Mouse (Mus musculus) midbrain, embryonic 10.5 days (tissue): Measurements from ENCODE around the gene Gale. TPM values are rescaled to one million over a fixed set of nuclear protein-coding genes. Genes with fewer than 3 reads are reported as not detected.

ENCODE experiments used
- DNase-seq: peaks from one replicate; pipeline ENCODE4 v3.0.0-alpha.2; 2017; ENCODE audit warnings: low spot score
- H3K27ac ChIP-seq: fragments of 300-500 bp; sonication (generic); replicated peaks from 2 replicates; pipeline ENCODE4 v1.5.1; 2016; ENCODE audit warnings: mild to moderate bottlenecking
- H3K27me3 ChIP-seq: fragments of 300-500 bp; sonication (generic); 2 replicates; pipeline ENCODE4 v1.6.1; 2016; ENCODE audit warnings: low read depth, mild to moderate bottlenecking; ENCODE audit not compliant: poor library complexity, severe bottlenecking
- H3K36me3 ChIP-seq: fragments of 300-500 bp; sonication (generic); 2 replicates; pipeline ENCODE4 v1.6.1; 2016; ENCODE audit warnings: mild to moderate bottlenecking, moderate library complexity
- H3K4me1 ChIP-seq: fragments of 300-500 bp; sonication (generic); 2 replicates; pipeline ENCODE4 v1.6.1; 2016
- H3K4me3 ChIP-seq: fragments of 300-500 bp; sonication (generic); 2 replicates; pipeline ENCODE4 v1.5.1; 2016; ENCODE audit warnings: mild to moderate bottlenecking, moderate library complexity
- H3K9me3 ChIP-seq: fragments of 300-500 bp; sonication (generic); replicated peaks from 2 replicates; pipeline ENCODE4 v1.6.1; 2016; ENCODE audit warnings: mild to moderate bottlenecking
- WGBS: fragments of 180-500 bp; shearing (Covaris S2); methylation state at CpG from one replicate; pipeline ENCODE4 v1.1.7; 2016; 5-methylcytosine and 5-hydroxymethylcytosine counted together
- polyA plus RNA-seq: library from polyadenylated mRNA; unstranded; fragments of >200 nt; fragmentation: Nextera tagmentation; extraction: Ambion mirVana; gene quantifications from 2 replicates; pipeline ENCODE4 v1.2.1, GENCODE M21; 2016

Gene Gale
- polyA plus RNA-seq, 1 experiment from 2014 or later = 47.2 TPM

DNA sequence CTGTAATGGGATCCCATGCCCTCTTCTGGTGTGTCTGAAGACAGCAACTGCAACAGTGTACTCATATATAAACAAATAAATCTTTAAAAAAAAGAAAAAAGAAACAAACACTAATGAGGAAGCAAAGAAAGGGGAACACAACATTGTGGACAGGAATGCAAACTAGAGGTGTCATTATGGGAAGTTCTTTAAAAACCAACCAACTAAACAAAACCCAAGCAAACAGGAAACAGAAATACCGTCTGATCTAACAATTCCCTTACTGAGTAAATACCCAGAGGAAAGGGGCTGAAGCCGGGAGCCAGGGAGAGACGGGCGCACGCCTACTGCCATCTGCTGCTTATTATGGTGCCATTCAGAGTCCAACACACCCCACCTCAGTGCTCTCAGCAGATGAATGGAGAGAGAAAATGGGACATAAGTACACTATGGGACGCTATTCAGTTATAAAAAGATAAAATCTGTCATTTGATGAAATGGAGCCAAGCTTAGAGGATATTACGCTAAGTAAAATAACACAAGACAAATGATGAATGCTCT, 18.1 kb downstream of the Gale start:
- peaks cover 12% of the 10 kb centered on the region for H3K4me1 ChIP-seq
- no peak overlapping the region for H3K4me3 ChIP-seq
- H3K27ac ChIP-seq = no peak overlapping the region
- DNase-seq = no peak
- H3K36me3 ChIP-seq = peaks cover 79% of the 10 kb centered on the region
- 86% methylated on average over 7 of the region's 7 CpGs for WGBS
- H3K27me3 ChIP-seq = no peaks in the 10 kb centered on the region
- no peaks in the 10 kb centered on the region for H3K9me3 ChIP-seq

DNA sequence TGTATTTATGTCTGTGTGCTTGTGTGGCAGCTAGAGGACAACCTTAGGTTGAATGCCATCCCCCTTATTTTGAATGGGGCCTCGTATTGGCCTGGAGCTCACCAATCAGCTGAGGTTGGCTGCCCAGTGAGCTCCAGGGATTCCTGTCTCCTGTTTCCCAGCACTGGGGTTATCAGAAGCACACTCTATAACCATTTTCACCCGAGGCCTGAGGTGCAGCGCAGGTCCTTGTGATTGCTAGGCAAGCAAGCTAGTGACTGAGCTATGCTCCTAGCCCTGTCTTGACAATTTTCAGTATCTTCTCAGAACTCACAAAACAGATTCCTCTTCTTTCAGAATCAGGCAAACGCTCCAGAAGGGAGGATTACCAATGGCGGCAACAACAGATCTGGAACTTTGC, 21.0 kb downstream of the Gale start:
- WGBS = 90% methylated on average over 5 of the region's 5 CpGs
- peaks cover 53% of the 10 kb centered on the region for H3K36me3 ChIP-seq
- H3K27me3 ChIP-seq = no peaks in the 10 kb centered on the region
- H3K27ac ChIP-seq = no peak overlapping the region
- no peak for DNase-seq
- H3K4me1 ChIP-seq = peaks cover 20% of the 10 kb centered on the region
- H3K4me3 ChIP-seq = no peak overlapping the region
- H3K9me3 ChIP-seq = no peaks in the 10 kb centered on the region

DNA sequence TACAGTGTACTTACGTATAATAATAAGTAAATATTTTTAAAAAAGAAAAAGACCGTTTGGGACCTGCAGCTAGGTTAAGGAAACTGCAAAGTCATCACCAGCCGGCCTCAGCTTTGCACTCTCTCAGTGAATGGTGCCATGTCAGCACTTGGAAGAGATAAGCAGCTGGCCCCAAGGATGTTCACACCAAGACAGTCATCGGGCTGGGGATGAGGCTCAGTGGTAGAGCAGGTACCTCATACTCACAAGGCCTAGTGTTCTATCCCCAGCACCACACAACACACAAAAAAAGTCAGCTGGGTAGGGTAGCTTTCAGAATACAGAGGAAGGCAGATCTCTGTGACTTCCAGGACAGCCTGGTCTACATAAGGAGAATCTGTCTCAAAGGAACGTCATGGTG, 21.7 kb downstream of the Gale start:
- 0 out of 2 replicates have a peak overlapping the region, but pooled peaks have one; percentile 80 for H3K4me3 ChIP-seq
- H3K36me3 ChIP-seq = peaks cover 50% of the 10 kb centered on the region
- 90% methylated on average over 5 of the region's 5 CpGs for WGBS

DNA sequence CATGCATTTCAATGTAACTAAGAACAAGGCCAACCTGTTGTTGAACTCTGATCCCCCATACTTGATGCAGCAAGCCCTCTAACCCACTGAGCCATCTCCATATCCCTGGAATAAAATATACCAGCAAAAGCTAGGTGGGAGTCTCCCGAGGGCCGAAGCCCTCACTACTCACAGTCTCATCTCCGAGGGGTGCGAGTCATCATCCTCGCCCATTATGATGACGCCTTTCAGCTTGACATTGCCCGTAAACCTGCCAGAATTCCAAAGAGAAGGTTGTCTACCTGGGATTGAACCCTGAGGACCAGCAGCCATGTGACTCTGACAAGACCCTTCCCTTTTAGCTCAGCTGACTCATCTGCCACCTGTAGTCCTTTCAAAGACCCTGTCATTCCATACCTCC, 22.2 kb downstream of the Gale start:
- no peak overlapping the region for H3K27ac ChIP-seq
- H3K36me3 ChIP-seq = peaks cover 45% of the 10 kb centered on the region
- H3K4me3 ChIP-seq = peak overlapping the region; percentile 80
- no peak for DNase-seq
- H3K9me3 ChIP-seq = no peaks in the 10 kb centered on the region
- WGBS = 94% methylated on average over 7 of the region's 7 CpGs
- peaks cover 20% of the 10 kb centered on the region for H3K4me1 ChIP-seq
- no peaks in the 10 kb centered on the region for H3K27me3 ChIP-seq

More for the DNA sequence above, 21.7 kb downstream of the Gale start:
- DNase-seq = no peak
- Histone ChIP-seq H3K27me3 (no peaks in the 10 kb centered on the region), H3K9me3 (no peaks in the 10 kb centered on the region), H3K27ac (no peak overlapping the region), H3K4me1 (peaks cover 20% of the 10 kb centered on the region)

DNA sequence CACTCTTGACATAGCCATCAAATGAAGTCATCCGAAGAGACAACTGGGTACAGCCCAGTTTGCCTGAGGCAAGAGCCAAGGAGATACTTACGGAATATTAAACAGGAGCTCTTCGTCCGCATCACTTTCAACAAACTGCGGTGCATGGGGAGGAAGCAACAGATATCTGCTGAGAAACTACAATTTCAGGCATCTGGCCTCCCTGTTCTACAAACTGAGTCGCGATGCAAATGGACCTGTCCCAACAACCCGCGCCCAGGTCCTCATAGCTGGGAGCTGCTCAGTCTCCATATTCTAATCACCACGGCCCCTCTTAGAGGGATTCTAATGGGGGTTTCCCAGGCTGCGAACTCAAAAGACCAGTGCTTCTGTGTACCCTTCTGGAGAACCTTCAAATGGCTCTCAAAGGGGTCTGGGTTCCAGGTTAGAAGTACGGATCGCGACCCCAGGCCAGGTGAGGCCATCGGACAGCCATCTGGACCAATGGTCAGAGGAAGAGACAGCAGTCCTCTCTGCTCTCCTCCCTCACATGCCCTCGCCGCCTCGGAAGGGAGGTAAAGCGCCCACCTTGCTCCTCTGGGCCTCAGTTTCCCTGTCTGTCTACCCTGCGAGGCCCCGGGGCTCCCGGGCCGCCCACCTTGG, 22.9 kb downstream of the Gale start:
- Histone ChIP-seq H3K27me3 (no peaks in the 10 kb centered on the region), H3K4me1 (peaks cover 20% of the 10 kb centered on the region), H3K4me3 (peak overlapping the region; percentile 80), H3K36me3 (peaks cover 40% of the 10 kb centered on the region), H3K27ac (peak overlapping the region; percentile 94), H3K9me3 (no peaks in the 10 kb centered on the region)
- WGBS = 7% methylated on average over 23 of the region's 23 CpGs
- no peak for DNase-seq

DNA sequence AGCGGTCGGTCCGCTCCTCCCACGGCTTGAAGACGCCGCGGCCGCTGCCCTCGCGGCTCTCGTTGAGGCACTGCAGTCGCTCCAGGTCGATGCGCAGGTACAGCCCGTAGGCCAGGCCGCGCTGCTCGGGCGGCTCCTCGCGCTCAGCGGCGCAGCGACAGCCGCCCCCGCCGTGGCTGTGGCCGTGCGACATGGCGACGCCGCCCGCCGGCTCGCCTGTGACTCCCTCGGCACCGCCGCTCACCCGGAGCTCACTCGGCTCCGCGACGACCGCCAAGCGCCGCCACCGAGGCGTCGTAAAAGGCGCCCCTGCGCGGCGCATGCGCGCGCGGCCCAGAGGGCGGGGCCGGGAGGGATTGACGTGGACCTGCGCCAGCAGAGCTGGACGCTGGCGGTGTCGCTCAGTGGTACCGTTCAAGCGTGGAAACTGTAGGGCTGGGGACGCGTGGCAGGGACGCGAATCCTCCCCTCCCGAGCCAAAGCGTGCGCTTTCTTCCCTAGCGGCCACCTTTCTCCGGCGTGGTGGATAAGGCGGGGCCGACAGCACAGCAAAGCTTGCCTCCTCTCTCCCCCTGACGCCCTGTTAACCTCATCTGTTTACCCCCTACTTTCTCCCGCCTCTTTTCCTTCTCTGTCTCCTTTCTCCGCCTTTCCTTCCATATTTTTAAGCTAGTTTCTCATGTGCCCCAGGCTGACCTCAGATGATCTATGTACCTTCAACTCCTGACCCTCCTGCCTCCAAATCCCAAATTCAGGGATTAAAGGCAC, 23.6 kb downstream of the Gale start, which contains the start of gene Pithd1:
Pithd1 (minus strand) TSS at position 322 of the 768 bp plus-strand sequence.
- H3K4me1 ChIP-seq = peaks cover 20% of the 10 kb centered on the region
- H3K27ac ChIP-seq = peak within 1 kb of the TSS; percentile 94
- under 1% methylated on average over 81 of the region's 81 CpGs for WGBS
- H3K36me3 ChIP-seq = peaks cover 34% of the 10 kb centered on the region
- no peaks in the 10 kb centered on the region for H3K27me3 ChIP-seq
- peak; percentile 93 for DNase-seq
- H3K4me3 ChIP-seq = peak within 1 kb of the TSS; percentile 80
- H3K9me3 ChIP-seq = no peaks in the 10 kb centered on the region

DNA sequence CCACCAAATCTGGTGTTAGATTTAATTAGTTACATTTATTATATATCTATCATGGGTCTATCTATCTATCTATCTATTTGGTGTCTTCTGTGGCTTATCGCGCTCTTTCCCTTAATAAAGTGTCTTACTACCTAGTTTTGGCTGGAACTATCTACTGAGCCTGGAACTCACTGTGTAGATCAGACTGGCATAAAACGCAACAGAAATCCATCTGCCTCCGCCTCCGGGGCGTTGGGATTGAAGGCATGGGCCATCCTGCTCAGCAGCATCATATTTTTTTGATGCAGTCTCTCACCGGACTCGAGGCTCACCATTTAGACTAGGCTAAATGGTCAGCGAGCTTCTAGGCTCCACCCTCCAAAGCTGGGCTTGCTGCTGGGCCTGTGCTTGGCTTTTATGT, 24.2 kb downstream of the Gale start:
- WGBS = 69% methylated on average over 9 of the region's 9 CpGs
- Histone ChIP-seq H3K4me1 (peaks cover 20% of the 10 kb centered on the region), H3K27me3 (no peaks in the 10 kb centered on the region), H3K9me3 (no peaks in the 10 kb centered on the region), H3K4me3 (peak overlapping the region; percentile 80), H3K36me3 (peaks cover 28% of the 10 kb centered on the region), H3K27ac (peak overlapping the region; percentile 94)
- no peak for DNase-seq

DNA sequence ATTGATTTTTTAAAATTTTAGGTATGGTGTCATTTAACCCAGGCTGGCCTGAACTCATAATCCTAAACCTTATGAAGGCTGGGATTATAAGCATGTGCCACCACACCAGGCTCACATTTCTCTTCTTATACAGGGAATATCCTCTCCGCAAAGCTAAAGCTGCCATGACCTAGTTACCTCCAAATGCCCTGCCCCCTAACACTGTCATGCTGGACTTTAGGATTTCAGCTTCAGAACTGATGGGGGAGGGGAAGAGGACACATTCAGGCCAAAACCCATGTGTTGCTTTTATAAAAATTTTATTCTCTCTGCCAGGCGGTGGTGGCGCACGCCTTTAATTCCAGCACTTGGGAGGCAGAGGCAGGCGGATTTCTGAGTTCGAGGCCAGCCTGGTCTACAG, 30.4 kb downstream of the Gale start:
- no peak for DNase-seq
- no peaks in the 10 kb centered on the region for H3K27me3 ChIP-seq
- WGBS = 97% methylated on average over 6 of the region's 6 CpGs
- H3K4me1 ChIP-seq = no peaks in the 10 kb centered on the region
- H3K9me3 ChIP-seq = peaks cover 14% of the 10 kb centered on the region
- H3K27ac ChIP-seq = no peak overlapping the region
- no peak overlapping the region for H3K4me3 ChIP-seq
- H3K36me3 ChIP-seq = no peaks in the 10 kb centered on the region

DNA sequence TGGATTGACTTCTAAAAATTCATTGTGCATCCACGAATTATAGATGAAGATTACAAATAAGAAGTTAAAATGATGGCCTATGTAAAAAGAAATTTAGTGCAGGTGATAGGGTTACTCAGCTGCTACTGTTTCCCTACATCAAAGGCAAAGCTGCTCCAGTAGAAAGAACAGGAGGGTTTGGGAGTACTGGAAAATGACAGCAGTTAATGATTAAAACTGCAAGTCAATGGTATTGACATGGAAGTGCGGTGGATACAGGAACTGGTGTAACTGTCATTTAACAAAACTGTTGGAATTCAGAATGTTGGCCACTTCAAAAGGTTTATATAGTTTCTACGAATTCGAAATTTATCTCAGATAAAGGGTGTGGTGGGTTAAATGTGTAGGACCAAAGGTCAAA, 31.6 kb downstream of the Gale start:
- Histone ChIP-seq H3K9me3 (peaks cover 14% of the 10 kb centered on the region), H3K27me3 (no peaks in the 10 kb centered on the region), H3K27ac (no peak overlapping the region), H3K4me3 (no peak overlapping the region), H3K36me3 (no peaks in the 10 kb centered on the region), H3K4me1 (no peaks in the 10 kb centered on the region)
- no peak for DNase-seq
- 85% methylated on average over 4 of the region's 4 CpGs for WGBS

DNA sequence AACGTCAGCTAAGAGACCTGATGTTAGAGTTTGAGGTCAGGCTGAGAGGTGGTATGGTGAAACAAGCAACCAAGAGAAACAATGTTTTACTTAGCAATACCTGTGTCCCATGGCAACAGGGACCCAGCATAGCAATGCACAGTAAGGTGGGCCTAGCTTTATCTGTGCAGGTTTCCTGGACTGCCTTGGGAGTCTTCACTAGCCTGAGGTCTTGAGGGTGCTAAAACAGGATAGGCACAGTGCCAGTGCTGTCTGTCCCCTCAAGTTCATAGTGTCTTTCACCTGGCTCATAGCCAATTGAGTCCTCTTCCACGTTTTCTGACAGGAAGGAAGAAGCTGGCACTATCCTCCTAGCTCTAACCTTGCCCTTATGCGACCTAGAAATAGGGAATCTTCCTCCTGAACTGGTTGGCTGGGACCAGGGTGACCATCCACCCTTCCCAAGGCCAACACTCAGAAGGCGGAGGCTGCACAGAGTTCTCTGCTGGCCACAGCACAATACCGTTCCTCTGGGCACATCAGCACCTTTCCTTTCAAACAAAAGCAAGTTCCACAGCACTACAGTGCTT, 40.7 kb downstream of the Gale start:
- H3K27me3 ChIP-seq = no peaks in the 10 kb centered on the region
- no peaks in the 10 kb centered on the region for H3K4me1 ChIP-seq
- peaks cover 82% of the 10 kb centered on the region for H3K36me3 ChIP-seq
- 94% methylated on average over 5 of the region's 5 CpGs for whole genome bisulfite sequencing
- H3K9me3 ChIP-seq = no peaks in the 10 kb centered on the region
- H3K4me3 ChIP-seq = no peak overlapping the region
- H3K27ac ChIP-seq = no peak overlapping the region
- DNase-seq = no peak

DNA sequence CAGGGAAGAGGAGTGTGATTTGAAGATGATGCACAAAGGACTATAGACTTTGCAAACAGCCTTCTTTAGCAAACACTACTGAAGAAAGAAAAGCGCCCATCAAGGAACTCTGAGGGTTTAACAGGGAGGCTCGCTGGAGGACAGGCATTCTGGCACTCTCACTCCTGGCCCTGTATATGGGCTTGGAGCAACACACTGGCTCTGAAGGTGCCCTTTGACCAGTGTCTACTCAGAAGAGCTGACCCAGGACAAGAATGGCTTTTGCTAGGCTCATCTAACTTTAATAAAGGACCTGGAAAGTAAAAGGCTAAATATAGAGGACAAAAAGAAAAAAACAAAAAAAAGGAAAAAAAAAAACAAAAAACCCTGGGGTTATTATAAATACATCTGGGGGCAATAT, 41.4 kb downstream of the Gale start:
- no peak overlapping the region for H3K27ac ChIP-seq
- peaks cover 90% of the 10 kb centered on the region for H3K36me3 ChIP-seq

DNA sequence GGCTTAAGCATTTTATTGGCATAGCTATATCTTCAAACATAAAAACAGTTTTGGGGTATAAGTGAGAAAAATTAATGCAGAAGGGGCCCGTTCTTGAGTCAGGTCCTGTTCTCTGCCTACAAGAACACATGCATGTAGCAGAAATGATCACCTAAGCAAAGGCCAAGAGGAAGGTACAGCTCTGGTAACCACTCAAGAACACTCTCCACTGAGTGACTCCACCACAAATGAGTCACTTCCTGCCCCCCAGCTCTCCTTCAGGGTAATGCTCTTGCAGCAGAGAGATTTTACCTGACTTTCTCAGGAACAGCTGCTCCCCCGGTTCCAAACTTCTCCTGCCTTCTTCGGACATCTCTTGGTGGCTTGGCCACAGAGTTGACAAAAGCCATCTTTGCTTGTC, 43.3 kb downstream of the Gale start:
- Histone ChIP-seq H3K36me3 (peaks cover 99% of the 10 kb centered on the region), H3K27ac (no peak overlapping the region), H3K9me3 (no peaks in the 10 kb centered on the region), H3K4me3 (no peak overlapping the region), H3K4me1 (no peaks in the 10 kb centered on the region), H3K27me3 (no peaks in the 10 kb centered on the region)
- DNase-seq = no peak
- WGBS = 95% methylated on average over 3 of the region's 3 CpGs

More for the DNA sequence above, 41.4 kb downstream of the Gale start:
- Histone ChIP-seq H3K4me1 (no peaks in the 10 kb centered on the region), H3K4me3 (no peak overlapping the region), H3K27me3 (no peaks in the 10 kb centered on the region), H3K9me3 (no peaks in the 10 kb centered on the region)
- DNase-seq = no peak
- WGBS = 91% methylated on average over 2 of the region's 2 CpGs
